39 mouse cellular contexts compared by ENCODE assay signal in genomic region chr4:46346221-46346620, GRCm38 (mm10). TPM values are rescaled to one million over a fixed set of nuclear protein-coding genes. Genes with fewer than 3 reads are reported as not detected.
"Had no signal": no experiment of that assay in that cellular context is flagged by ENCODE, and none has a peak within 500 bp of the region (broad histone marks: within the 10 kb centered on the region; RNA-seq: fewer than 3 reads in every experiment).

No protein-coding gene starts in this region.

- H3K9me3 ChIP-seq: heart, embryonic 10.5 days; heart, embryonic 12.5 days; hindbrain, embryonic 10.5 days; hindbrain, embryonic 12.5 days; intestine, embryonic 15.5 days; limb, embryonic 13.5 days; limb, embryonic 15.5 days; liver, embryonic 13.5 days had no signal

- H3K4me3 ChIP-seq: gastrocnemius, adult 2 months; heart, embryonic 10.5 days; heart, embryonic 12.5 days; hindbrain, embryonic 10.5 days; hindbrain, embryonic 12.5 days; intestine, embryonic 15.5 days; layer of hippocampus, adult 2 months; left cerebral cortex, adult 2 months; limb, embryonic 13.5 days; limb, embryonic 15.5 days; liver, embryonic 13.5 days had no signal

- H3K4me2 ChIP-seq: heart, embryonic 12.5 days; hindbrain, embryonic 12.5 days; hindbrain, embryonic 14.5 days; intestine, embryonic 15.5 days; limb, embryonic 13.5 days; limb, embryonic 15.5 days; liver, embryonic 11.5 days; liver, embryonic 13.5 days had no signal

- H3K9ac ChIP-seq: heart, embryonic 12.5 days; hindbrain, embryonic 12.5 days; hindbrain, embryonic 14.5 days; intestine, embryonic 15.5 days; limb, embryonic 13.5 days; limb, embryonic 15.5 days; liver, embryonic 13.5 days had no signal

- H3K36me3 ChIP-seq: heart, embryonic 10.5 days; heart, embryonic 12.5 days; hindbrain, embryonic 10.5 days; hindbrain, embryonic 12.5 days; intestine, embryonic 15.5 days; limb, embryonic 13.5 days; limb, embryonic 15.5 days; liver, embryonic 13.5 days had no signal

- DNase-seq: gastrocnemius, adult 2 months; gastrocnemius, postnatal 10 days; gastrocnemius, postnatal 25 days; heart, adult 18-20 months; heart, postnatal 4 days; kidney, adult 18-20 months; kidney, adult 8-10 months; kidney, postnatal 10 days; kidney, postnatal 25 days; kidney, postnatal 4 days; left cerebral cortex, postnatal 4 days; liver, embryonic 13.5 days had no signal

- ATAC-seq: hindbrain, embryonic 16.5 days; inflammation-experienced regulatory T-cells, adult 6 months; intestine, embryonic 15.5 days; intestine, postnatal 0 days had no signal

- H3K27ac ChIP-seq: gastrocnemius, adult 2 months; heart, embryonic 10.5 days; hindbrain, embryonic 10.5 days; hindbrain, embryonic 12.5 days; hindbrain, embryonic 14.5 days; intestine, embryonic 15.5 days; layer of hippocampus, adult 2 months; left cerebral cortex, adult 2 months; limb, embryonic 13.5 days; limb, embryonic 15.5 days; liver, embryonic 13.5 days had no signal

RNA-seq across cellular contexts. Expression of gene Foxe1, which starts 2.8 kb away (rescaled TPM):
- total RNA-seq: gastrocnemius, adult 2 months; gastrocnemius, postnatal 10 days; gastrocnemius, postnatal 25 days; gastrocnemius, postnatal 4 days; granulocyte monocyte progenitor cell, adult 5-6 weeks; heart, adult 18-20 months; heart, adult 8-10 months; heart, postnatal 10 days; heart, postnatal 25 days; layer of hippocampus, adult 2 months; layer of hippocampus, postnatal 10 days; layer of hippocampus, postnatal 25 days; left cerebral cortex, adult 2 months; left cerebral cortex, postnatal 25 days; left cerebral cortex, postnatal 4 days had no signal
- polyA plus RNA-seq: heart, embryonic 12.5 days; heart, embryonic 14.5 days; heart, embryonic 16.5 days; hindbrain, embryonic 14.5 days; hindbrain, embryonic 16.5 days; inflammation-experienced regulatory T-cells, adult 6 months; intestine, embryonic 15.5 days; intestine, postnatal 0 days; kidney, embryonic 14.5 days; kidney, embryonic 16.5 days; limb, embryonic 11.5 days; limb, embryonic 13.5 days; liver, embryonic 11.5 days; liver, embryonic 13.5 days had no signal
